Mouse (Mus musculus): Measurements from ENCODE around the gene Fank1. TPM values are rescaled to one million over a fixed set of nuclear protein-coding genes. Genes with fewer than 3 reads are reported as not detected.

Fank1 gene
- polyA plus RNA-seq, 1 experiment = 0.14 TPM

DNA sequence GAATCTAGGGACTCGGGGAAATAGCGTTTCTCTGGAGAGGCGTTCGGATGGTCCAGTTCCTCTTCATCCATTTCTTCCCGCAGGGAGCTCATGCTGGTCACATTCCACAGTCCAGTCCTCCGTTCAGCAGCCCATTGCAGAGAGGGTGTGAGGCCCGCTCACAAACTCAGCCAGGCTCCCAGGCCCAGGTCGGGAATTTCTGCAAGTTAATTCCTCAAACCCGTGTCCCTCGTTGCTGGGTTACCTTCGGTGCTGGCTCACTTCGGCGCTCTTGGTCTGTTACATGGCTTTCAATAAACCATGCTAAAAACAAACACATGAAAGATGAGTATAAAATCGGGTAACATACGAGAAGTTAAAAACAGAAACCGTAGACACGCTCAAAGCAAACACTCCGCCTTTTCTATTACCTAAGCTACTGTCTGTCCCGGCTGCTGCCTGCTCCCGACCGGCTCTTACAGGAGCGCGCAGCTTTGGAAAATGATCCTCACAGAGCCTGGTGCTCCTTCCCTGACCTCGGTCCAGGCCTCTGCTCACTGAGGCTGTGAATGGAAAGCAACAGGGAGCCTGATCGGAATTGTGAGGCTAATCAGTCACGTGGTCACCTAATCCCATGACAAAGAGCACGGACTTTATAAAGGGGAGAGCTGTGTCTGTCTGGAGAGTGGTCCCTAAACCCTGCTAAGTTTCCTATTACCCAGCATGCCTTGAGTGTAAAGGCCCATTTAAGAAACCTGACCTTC is 16.9 kb upstream of the Fank1 start:
- Histone ChIP-seq H3K4me3 (no peak overlapping the region), H3K79me2 (ENCODE audit: control insufficient read depth, insufficient read depth) (no peaks in the 10 kb centered on the region), H3ac (ENCODE audit: control insufficient read depth, insufficient read length) (no peak overlapping the region), H3K36me3 (ENCODE audit: control insufficient read depth, insufficient read depth) (no peaks in the 10 kb centered on the region), H3K4me2 (ENCODE audit: low read depth) (no peak overlapping the region), H3K27me3 (ENCODE audit: control insufficient read depth, insufficient read depth, insufficient read length) (no peaks in the 10 kb centered on the region)
- TF ChIP-seq MYOG (IDR thresholded peaks at IDR 0.05; ENCODE audit: control insufficient read depth in 1 of 3, insufficient read depth in 1 of 3, insufficient read length in 2 of 3, low read depth in 2 of 3) (no peak), MAX (IDR thresholded peaks at IDR 0.05; ENCODE audit: low read depth) (no peak), E2F4 (IDR thresholded peaks at IDR 0.05; ENCODE audit: insufficient read depth) (no peak), TCF12 (IDR thresholded peaks at IDR 0.05; ENCODE audit: insufficient read depth, poor library complexity, severe bottlenecking) (no peak), TCF3 (IDR thresholded peaks at IDR 0.05; ENCODE audit: insufficient read length, low read depth) (no peak), SRF (IDR thresholded peaks at IDR 0.05; ENCODE audit: control insufficient read depth, insufficient read length, low read depth) (no peak), CEBPB (IDR thresholded peaks at IDR 0.05; ENCODE audit: insufficient read depth, poor library complexity, severe bottlenecking) (no peak), MYOD1 (IDR thresholded peaks at IDR 0.05; ENCODE audit: control insufficient read depth in 1 of 3, insufficient read length in 2 of 3, low read depth in 2 of 3) (no peak), REST (IDR thresholded peaks at IDR 0.05; ENCODE audit: insufficient read depth, insufficient read length) (no peak), POLR2A (IDR thresholded peaks at IDR 0.05; ENCODE audit: insufficient read length, low read depth) (no peak), USF1 (IDR thresholded peaks at IDR 0.05; ENCODE audit: low read depth) (no peak), POLR2AphosphoS2 (IDR thresholded peaks at IDR 0.05; ENCODE audit: insufficient read length, low read depth) (no peak)

DNA sequence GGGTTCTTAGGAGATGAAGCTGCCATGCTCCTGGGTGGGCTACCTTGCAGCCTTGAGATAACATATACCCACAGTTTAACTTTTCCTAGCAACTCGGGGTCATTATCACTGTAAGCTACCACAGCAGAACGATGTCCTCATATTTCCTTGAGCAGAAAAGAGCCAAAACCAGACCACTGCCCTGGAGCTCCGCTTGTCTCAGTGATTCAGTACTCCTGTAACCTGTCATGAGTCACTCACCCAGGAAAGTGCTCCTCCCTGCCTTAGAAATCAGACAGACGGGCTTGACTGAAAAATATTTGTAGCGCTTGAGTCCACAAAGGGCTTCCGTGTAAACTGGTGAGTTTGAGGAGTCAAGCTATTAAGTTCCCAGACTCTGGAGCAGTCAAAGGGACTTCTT is 14.0 kb upstream of the Fank1 start:
- TF ChIP-seq USF1 (IDR thresholded peaks at IDR 0.05; ENCODE audit: low read depth) (no peak), CEBPB (IDR thresholded peaks at IDR 0.05; ENCODE audit: insufficient read depth, poor library complexity, severe bottlenecking) (no peak), E2F4 (IDR thresholded peaks at IDR 0.05; ENCODE audit: insufficient read depth) (no peak), MYOG (IDR thresholded peaks at IDR 0.05; ENCODE audit: control insufficient read depth in 1 of 3, insufficient read depth in 1 of 3, insufficient read length in 2 of 3, low read depth in 2 of 3) (no peak)
- no peak overlapping the region for H3K4me3 ChIP-seq
- H3K79me2 ChIP-seq (ENCODE audit: control insufficient read depth, insufficient read depth) = no peaks in the 10 kb centered on the region
- no peaks in the 10 kb centered on the region for H3K27me3 ChIP-seq (ENCODE audit: control insufficient read depth, insufficient read depth, insufficient read length)
- H3K36me3 ChIP-seq (ENCODE audit: control insufficient read depth, insufficient read depth) = no peaks in the 10 kb centered on the region
- no peak overlapping the region for H3K4me2 ChIP-seq (ENCODE audit: low read depth)
- H3ac ChIP-seq (ENCODE audit: control insufficient read depth, insufficient read length) = no peak overlapping the region

DNA sequence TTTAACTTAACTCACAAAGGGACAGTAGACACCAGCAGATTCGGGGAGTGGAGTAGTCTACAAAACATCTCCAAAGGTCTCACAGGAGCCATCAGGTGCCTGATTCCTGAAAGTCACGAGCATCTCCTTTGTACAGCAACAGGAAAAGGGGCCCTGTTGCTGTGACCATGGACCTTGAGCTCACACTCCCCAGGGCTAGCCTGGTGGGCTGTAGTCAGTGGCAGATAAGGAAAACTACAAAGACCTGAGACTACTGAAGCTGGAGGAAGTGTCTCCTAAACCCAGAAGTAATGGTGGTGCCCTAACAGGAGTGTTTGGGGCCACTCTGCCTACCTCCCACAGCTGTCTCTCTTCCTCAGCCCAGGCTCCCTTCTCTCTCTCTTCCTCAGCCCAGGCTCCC is 12.2 kb upstream of the Fank1 start:
- no peak overlapping the region for H3ac ChIP-seq (ENCODE audit: control insufficient read depth, insufficient read length)
- H3K27me3 ChIP-seq (ENCODE audit: control insufficient read depth, insufficient read depth, insufficient read length) = no peaks in the 10 kb centered on the region
- TF ChIP-seq POLR2A (IDR thresholded peaks at IDR 0.05; ENCODE audit: insufficient read length, low read depth) = no peak
- no peak for TF ChIP-seq E2F4 (IDR thresholded peaks at IDR 0.05; ENCODE audit: insufficient read depth)
- no peak for TF ChIP-seq CEBPB (IDR thresholded peaks at IDR 0.05; ENCODE audit: insufficient read depth, poor library complexity, severe bottlenecking)
- no peak for TF ChIP-seq POLR2AphosphoS2 (IDR thresholded peaks at IDR 0.05; ENCODE audit: insufficient read length, low read depth)
- TF ChIP-seq TCF3 (IDR thresholded peaks at IDR 0.05; ENCODE audit: insufficient read length, low read depth) = no peak
- no peak for TF ChIP-seq MYOD1 (IDR thresholded peaks at IDR 0.05; ENCODE audit: control insufficient read depth in 1 of 3, insufficient read length in 2 of 3, low read depth in 2 of 3)
- no peak for TF ChIP-seq TCF12 (IDR thresholded peaks at IDR 0.05; ENCODE audit: insufficient read depth, poor library complexity, severe bottlenecking)
- no peak for TF ChIP-seq USF1 (IDR thresholded peaks at IDR 0.05; ENCODE audit: low read depth)
- TF ChIP-seq MYOG (IDR thresholded peaks at IDR 0.05; ENCODE audit: control insufficient read depth in 1 of 3, insufficient read depth in 1 of 3, insufficient read length in 2 of 3, low read depth in 2 of 3) = no peak
- no peak for TF ChIP-seq REST (IDR thresholded peaks at IDR 0.05; ENCODE audit: insufficient read depth, insufficient read length)
- no peak for TF ChIP-seq SRF (IDR thresholded peaks at IDR 0.05; ENCODE audit: control insufficient read depth, insufficient read length, low read depth)
- no peak for TF ChIP-seq MAX (IDR thresholded peaks at IDR 0.05; ENCODE audit: low read depth)

DNA sequence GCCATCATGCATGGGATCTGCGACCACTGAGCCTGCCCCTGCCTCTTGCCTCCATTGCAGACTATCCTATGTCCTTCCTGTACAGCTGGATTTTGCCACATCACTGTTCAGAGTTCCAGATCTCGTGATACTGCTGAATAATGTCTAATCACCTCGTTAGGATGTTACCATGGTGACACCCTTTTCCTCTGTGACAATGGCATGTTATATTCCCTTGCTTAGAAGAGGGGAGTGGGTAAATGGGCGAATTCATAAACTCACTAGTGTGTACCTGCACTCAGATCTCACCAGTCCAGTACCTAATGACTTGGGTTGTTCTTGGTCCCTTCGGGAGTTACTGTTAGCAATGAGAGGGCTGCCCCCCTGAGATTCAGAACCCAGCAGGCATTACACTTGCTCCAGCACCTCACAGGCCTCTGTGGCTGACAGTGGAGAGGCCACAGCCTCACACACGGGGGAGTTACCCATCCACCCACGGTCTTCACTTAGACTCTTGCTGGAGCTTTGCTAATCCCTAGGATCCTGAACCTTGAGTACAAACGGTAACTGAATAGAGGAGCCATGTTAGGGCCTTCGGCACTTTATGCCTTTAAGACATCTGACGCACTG is 11.3 kb upstream of the Fank1 start:
- Histone ChIP-seq H3K79me2 (ENCODE audit: control insufficient read depth, insufficient read depth) (no peaks in the 10 kb centered on the region), H3ac (ENCODE audit: control insufficient read depth, insufficient read length) (no peak overlapping the region), H3K36me3 (ENCODE audit: control insufficient read depth, insufficient read depth) (no peaks in the 10 kb centered on the region), H3K4me2 (ENCODE audit: low read depth) (no peak overlapping the region), H3K4me3 (no peak overlapping the region), H3K27me3 (ENCODE audit: control insufficient read depth, insufficient read depth, insufficient read length) (no peaks in the 10 kb centered on the region)
- TF ChIP-seq CEBPB (IDR thresholded peaks at IDR 0.05; ENCODE audit: insufficient read depth, poor library complexity, severe bottlenecking) = no peak
- TF ChIP-seq USF1 (IDR thresholded peaks at IDR 0.05; ENCODE audit: low read depth) = no peak
- TF ChIP-seq SRF (IDR thresholded peaks at IDR 0.05; ENCODE audit: control insufficient read depth, insufficient read length, low read depth) = no peak
- TF ChIP-seq REST (IDR thresholded peaks at IDR 0.05; ENCODE audit: insufficient read depth, insufficient read length) = no peak
- no peak for TF ChIP-seq E2F4 (IDR thresholded peaks at IDR 0.05; ENCODE audit: insufficient read depth)
- TF ChIP-seq POLR2A (IDR thresholded peaks at IDR 0.05; ENCODE audit: insufficient read length, low read depth) = no peak
- TF ChIP-seq MYOD1 (IDR thresholded peaks at IDR 0.05; ENCODE audit: control insufficient read depth in 1 of 3, insufficient read length in 2 of 3, low read depth in 2 of 3) = no peak
- TF ChIP-seq TCF3 (IDR thresholded peaks at IDR 0.05; ENCODE audit: insufficient read length, low read depth) = no peak
- no peak for TF ChIP-seq POLR2AphosphoS2 (IDR thresholded peaks at IDR 0.05; ENCODE audit: insufficient read length, low read depth)
- TF ChIP-seq MAX (IDR thresholded peaks at IDR 0.05; ENCODE audit: low read depth) = no peak

More for the DNA sequence above, 12.2 kb upstream of the Fank1 start:
- no peak overlapping the region for H3K4me3 ChIP-seq
- H3K4me2 ChIP-seq (ENCODE audit: low read depth) = no peak overlapping the region
- no peaks in the 10 kb centered on the region for H3K36me3 ChIP-seq (ENCODE audit: control insufficient read depth, insufficient read depth)
- no peaks in the 10 kb centered on the region for H3K79me2 ChIP-seq (ENCODE audit: control insufficient read depth, insufficient read depth)

Measured in myocyte (in vitro differentiated cells).